Mouse (Mus musculus): ENCODE data around the gene Pacrg. TPM values are rescaled to one million over a fixed set of nuclear protein-coding genes. Genes with fewer than 3 reads are reported as not detected.

Gene Pacrg
- polyA plus RNA-seq, 1 experiment from 2014 or later, result 2.2 TPM

GRCm38 (mm10) chr17:10734733-10735132, 105.4 kb downstream of the Pacrg start:
- H3K36me3 ChIP-seq, result no peaks in the 10 kb centered on the region
- no peaks in the 10 kb centered on the region for H3K27me3 ChIP-seq
- no peaks in the 10 kb centered on the region for H3K4me1 ChIP-seq
- H3K4me2 ChIP-seq (replicated peaks), result no peak overlapping the region
- no peaks in the 10 kb centered on the region for H3K9me3 ChIP-seq
- ATAC-seq (ENCODE audit: insufficient number of reproducible peaks, insufficient read depth, low FRiP score, low TSS enrichment), result no peak
- H3K4me3 ChIP-seq, result no peak overlapping the region
- H3K9ac ChIP-seq, result no peak overlapping the region
- no peak overlapping the region for H3K27ac ChIP-seq
- WGBS, result 70% methylated on average over 6 of the region's 6 CpGs

- Histone ChIP-seq H3K4me2 (replicated peaks) (no peak overlapping the region), H3K9me3 (no peaks in the 10 kb centered on the region), H3K27ac (no peak overlapping the region), H3K9ac (no peak overlapping the region), H3K4me3 (no peak overlapping the region), H3K36me3 (no peaks in the 10 kb centered on the region), H3K27me3 (no peaks in the 10 kb centered on the region), H3K4me1 (no peaks in the 10 kb centered on the region)
- 36% methylated on average over 4 of the region's 4 CpGs for WGBS
- ATAC-seq (ENCODE audit: insufficient number of reproducible peaks, insufficient read depth, low FRiP score, low TSS enrichment), result no peak
Observed at GRCm38 (mm10) chr17:10732303-10733048, 107.6 kb downstream of the Pacrg start.

GRCm38 (mm10) chr17:10724853-10725252, 115.3 kb downstream of the Pacrg start:
- ATAC-seq (ENCODE audit: insufficient number of reproducible peaks, insufficient read depth, low FRiP score, low TSS enrichment), result no peak
- Histone ChIP-seq H3K4me1 (no peaks in the 10 kb centered on the region), H3K9me3 (no peaks in the 10 kb centered on the region), H3K4me2 (replicated peaks) (no peak overlapping the region), H3K36me3 (no peaks in the 10 kb centered on the region), H3K27me3 (0 out of 2 replicates have a peak, but pooled peaks cover 4% of the 10 kb centered on the region), H3K4me3 (no peak overlapping the region), H3K27ac (no peak overlapping the region), H3K9ac (no peak overlapping the region)
- 82% methylated on average over 3 of the region's 3 CpGs for WGBS

- Histone ChIP-seq H3K4me3 (no peak overlapping the region), H3K27ac (no peak overlapping the region), H3K36me3 (no peaks in the 10 kb centered on the region), H3K4me1 (0 out of 2 replicates have a peak, but pooled peaks cover 3% of the 10 kb centered on the region), H3K27me3 (0 out of 2 replicates have a peak, but pooled peaks cover 4% of the 10 kb centered on the region), H3K9me3 (no peaks in the 10 kb centered on the region), H3K9ac (no peak overlapping the region), H3K4me2 (replicated peaks) (no peak overlapping the region)
- no peak for ATAC-seq (ENCODE audit: insufficient number of reproducible peaks, insufficient read depth, low FRiP score, low TSS enrichment)
- WGBS, result 47% methylated on average over 1 of the region's 1 CpGs
Observed at GRCm38 (mm10) chr17:10721562-10721961, 118.5 kb downstream of the Pacrg start.

- Histone ChIP-seq H3K4me3 (no peak overlapping the region), H3K4me2 (replicated peaks) (no peak overlapping the region), H3K9ac (no peak overlapping the region), H3K27me3 (no peaks in the 10 kb centered on the region), H3K36me3 (no peaks in the 10 kb centered on the region), H3K9me3 (no peaks in the 10 kb centered on the region), H3K4me1 (0 out of 2 replicates have a peak, but pooled peaks cover 3% of the 10 kb centered on the region), H3K27ac (no peak overlapping the region)
- no peak for ATAC-seq (ENCODE audit: insufficient number of reproducible peaks, insufficient read depth, low FRiP score, low TSS enrichment)
- WGBS, result 89% methylated on average over 1 of the region's 1 CpGs
Observed at GRCm38 (mm10) chr17:10717148-10717547, 123.0 kb downstream of the Pacrg start.

GRCm38 (mm10) chr17:10702781-10703180, 137.3 kb downstream of the Pacrg start:
- H3K9ac ChIP-seq, result no peak overlapping the region
- no peaks in the 10 kb centered on the region for H3K4me1 ChIP-seq
- no peaks in the 10 kb centered on the region for H3K27me3 ChIP-seq
- WGBS, result 75% methylated on average over 6 of the region's 6 CpGs
- no peak for ATAC-seq (ENCODE audit: insufficient number of reproducible peaks, insufficient read depth, low FRiP score, low TSS enrichment)
- H3K36me3 ChIP-seq, result no peaks in the 10 kb centered on the region
- no peaks in the 10 kb centered on the region for H3K9me3 ChIP-seq
- H3K4me2 ChIP-seq (replicated peaks), result no peak overlapping the region
- H3K4me3 ChIP-seq, result no peak overlapping the region
- no peak overlapping the region for H3K27ac ChIP-seq

- no peaks in the 10 kb centered on the region for H3K9me3 ChIP-seq
- no peaks in the 10 kb centered on the region for H3K4me1 ChIP-seq
- no peak overlapping the region for H3K27ac ChIP-seq
- no peaks in the 10 kb centered on the region for H3K36me3 ChIP-seq
- WGBS, result 61% methylated on average over 8 of the region's 8 CpGs
- no peaks in the 10 kb centered on the region for H3K27me3 ChIP-seq
- no peak for ATAC-seq (ENCODE audit: insufficient number of reproducible peaks, insufficient read depth, low FRiP score, low TSS enrichment)
- H3K4me2 ChIP-seq (replicated peaks), result no peak overlapping the region
- no peak overlapping the region for H3K4me3 ChIP-seq
- no peak overlapping the region for H3K9ac ChIP-seq
Observed at GRCm38 (mm10) chr17:10698041-10698440, 142.1 kb downstream of the Pacrg start.

GRCm38 (mm10) chr17:10695421-10695820, 144.7 kb downstream of the Pacrg start:
- H3K4me3 ChIP-seq, result no peak overlapping the region
- no peaks in the 10 kb centered on the region for H3K27me3 ChIP-seq
- H3K4me2 ChIP-seq (replicated peaks), result no peak overlapping the region
- no peaks in the 10 kb centered on the region for H3K36me3 ChIP-seq
- H3K27ac ChIP-seq, result no peak overlapping the region
- ATAC-seq (ENCODE audit: insufficient number of reproducible peaks, insufficient read depth, low FRiP score, low TSS enrichment), result no peak
- no peak overlapping the region for H3K9ac ChIP-seq
- H3K9me3 ChIP-seq, result no peaks in the 10 kb centered on the region
- H3K4me1 ChIP-seq, result no peaks in the 10 kb centered on the region

- ATAC-seq (ENCODE audit: insufficient number of reproducible peaks, insufficient read depth, low FRiP score, low TSS enrichment), result no peak
- no peaks in the 10 kb centered on the region for H3K4me1 ChIP-seq
- H3K4me2 ChIP-seq (replicated peaks), result no peak overlapping the region
- WGBS, result 82% methylated on average over 4 of the region's 4 CpGs
- no peak overlapping the region for H3K4me3 ChIP-seq
- H3K9me3 ChIP-seq, result no peaks in the 10 kb centered on the region
- H3K36me3 ChIP-seq, result no peaks in the 10 kb centered on the region
- H3K27ac ChIP-seq, result no peak overlapping the region
- no peak overlapping the region for H3K9ac ChIP-seq
- H3K27me3 ChIP-seq, result no peaks in the 10 kb centered on the region
Observed at GRCm38 (mm10) chr17:10677098-10677497, 163.0 kb downstream of the Pacrg start.

- H3K9me3 ChIP-seq, result no peaks in the 10 kb centered on the region
- H3K27me3 ChIP-seq, result no peaks in the 10 kb centered on the region
- WGBS, result 72% methylated on average over 5 of the region's 5 CpGs
- no peak overlapping the region for H3K9ac ChIP-seq
- no peak for ATAC-seq (ENCODE audit: insufficient number of reproducible peaks, insufficient read depth, low FRiP score, low TSS enrichment)
- no peak overlapping the region for H3K4me3 ChIP-seq
- H3K4me2 ChIP-seq (replicated peaks), result no peak overlapping the region
- no peaks in the 10 kb centered on the region for H3K36me3 ChIP-seq
- H3K27ac ChIP-seq, result no peak overlapping the region
- H3K4me1 ChIP-seq, result no peaks in the 10 kb centered on the region
Observed at GRCm38 (mm10) chr17:10675536-10675935, 164.6 kb downstream of the Pacrg start.

GRCm38 (mm10) chr17:10675048-10675447, 165.1 kb downstream of the Pacrg start:
- WGBS, result 59% methylated on average over 3 of the region's 3 CpGs
- ATAC-seq (ENCODE audit: insufficient number of reproducible peaks, insufficient read depth, low FRiP score, low TSS enrichment), result no peak
- H3K27me3 ChIP-seq, result no peaks in the 10 kb centered on the region
- H3K9ac ChIP-seq, result no peak overlapping the region
- no peak overlapping the region for H3K4me3 ChIP-seq
- H3K36me3 ChIP-seq, result no peaks in the 10 kb centered on the region
- H3K4me1 ChIP-seq, result no peaks in the 10 kb centered on the region
- H3K27ac ChIP-seq, result no peak overlapping the region
- H3K9me3 ChIP-seq, result no peaks in the 10 kb centered on the region
- no peak overlapping the region for H3K4me2 ChIP-seq (replicated peaks)

- Histone ChIP-seq H3K4me1 (no peaks in the 10 kb centered on the region), H3K27ac (no peak overlapping the region), H3K9me3 (no peaks in the 10 kb centered on the region), H3K4me3 (no peak overlapping the region), H3K36me3 (no peaks in the 10 kb centered on the region), H3K27me3 (no peaks in the 10 kb centered on the region), H3K9ac (no peak overlapping the region), H3K4me2 (replicated peaks) (no peak overlapping the region)
- WGBS, result 79% methylated on average over 4 of the region's 4 CpGs
- no peak for ATAC-seq (ENCODE audit: insufficient number of reproducible peaks, insufficient read depth, low FRiP score, low TSS enrichment)
Observed at GRCm38 (mm10) chr17:10661294-10661693, 178.8 kb downstream of the Pacrg start.

All from embryonic facial prominence, embryonic 12.5 days (tissue).